ENCODE assay signal across 9 mouse cellular contexts in genomic region chr2:18053951-18054530, GRCm38 (mm10). TPM values are rescaled to one million over a fixed set of nuclear protein-coding genes. Genes with fewer than 3 reads are reported as not detected.
DNase-seq lines count a peak whose midpoint lies in the region; ATAC-seq and TF ChIP-seq lines count a peak whose summit lies in the region.
"Had no signal": no experiment of that assay in that cellular context is flagged by ENCODE, and none has a peak within 500 bp of the region (broad histone marks: within the 10 kb centered on the region; RNA-seq: fewer than 3 reads in every experiment).

No protein-coding gene starts in this region.

- no peak for ATAC-seq in lung, embryonic 14.5 days (ENCODE audit: insufficient read depth)
- ATAC-seq in heart, embryonic 12.5 days (ENCODE audit: insufficient number of reproducible peaks, low FRiP score): no peak
- no peak for ATAC-seq in inflammation-experienced regulatory T-cells, adult 6 months
- ATAC-seq in erythroid progenitor cell, adult 5-6 weeks (replicated peaks; ENCODE audit: low FRiP score, poor library complexity, severe bottlenecking): no peak

- peak overlapping the region; percentile 98 for H3K27ac ChIP-seq in lung, embryonic 14.5 days (ENCODE audit: low read depth)
- peak overlapping the region; percentile 99 for H3K27ac ChIP-seq in embryonic facial prominence, embryonic 10.5 days (replicated peaks)
- 0 out of 2 replicates have a peak overlapping the region, but pooled peaks have one; percentile 29 for H3K27ac ChIP-seq in heart, embryonic 12.5 days (ENCODE audit: poor library complexity, severe bottlenecking)

- H3K9ac ChIP-seq in lung, embryonic 14.5 days: no peak overlapping the region
- H3K9ac ChIP-seq in heart, embryonic 12.5 days: no peak overlapping the region

- H3K4me1 ChIP-seq in lung, embryonic 14.5 days (ENCODE audit: insufficient read depth): peaks cover 18% of the 10 kb centered on the region
- peaks cover 67% of the 10 kb centered on the region for H3K4me1 ChIP-seq in embryonic facial prominence, embryonic 10.5 days
- H3K4me1 ChIP-seq in heart, embryonic 12.5 days (replicated peaks): peaks cover 26% of the 10 kb centered on the region

- no peaks in the 10 kb centered on the region for H3K27me3 ChIP-seq in lung, embryonic 14.5 days (ENCODE audit: insufficient read depth, low read length)
- no peaks in the 10 kb centered on the region for H3K27me3 ChIP-seq in embryonic facial prominence, embryonic 10.5 days (replicated peaks; ENCODE audit: low read depth, poor library complexity, severe bottlenecking)
- no peaks in the 10 kb centered on the region for H3K27me3 ChIP-seq in heart, embryonic 12.5 days (replicated peaks)

- peak; percentile 93 for DNase-seq in lung, embryonic 14.5 days
- DNase-seq in lung, postnatal 25 days (ENCODE audit: low spot score): no peak
- DNase-seq in embryonic facial prominence, embryonic 10.5 days (ENCODE audit: low spot score): no peak
- DNase-seq in kidney, postnatal 14 days: peak; percentile 76
- no peak for DNase-seq in spleen, postnatal 14 days (ENCODE audit: low spot score in 2 of 2)

- 14% methylated on average over 2 of the region's 2 CpGs for WGBS in lung, embryonic 14.5 days
- 8% methylated on average over 2 of the region's 2 CpGs for WGBS in embryonic facial prominence, embryonic 10.5 days
- 14% methylated on average over 2 of the region's 2 CpGs for WGBS in heart, embryonic 12.5 days

- H3K4me2 ChIP-seq in lung, embryonic 14.5 days: peak overlapping the region; percentile 94
- H3K4me2 ChIP-seq in heart, embryonic 12.5 days: peak overlapping the region; percentile 46

- TF ChIP-seq CTCF in lung, embryonic 14.5 days (IDR thresholded peaks at IDR 0.05; ENCODE audit: low read depth): no peak

- no peaks in the 10 kb centered on the region for H3K9me3 ChIP-seq in lung, embryonic 14.5 days (ENCODE audit: low read depth, low read length)
- H3K9me3 ChIP-seq in embryonic facial prominence, embryonic 10.5 days: no peaks in the 10 kb centered on the region
- H3K9me3 ChIP-seq in heart, embryonic 12.5 days (replicated peaks): no peaks in the 10 kb centered on the region
- H3K9me3 ChIP-seq: G1E had no signal

- H3K36me3 ChIP-seq in lung, embryonic 14.5 days (ENCODE audit: insufficient read depth): no peaks in the 10 kb centered on the region
- H3K36me3 ChIP-seq in embryonic facial prominence, embryonic 10.5 days (replicated peaks): no peaks in the 10 kb centered on the region
- H3K36me3 ChIP-seq in heart, embryonic 12.5 days: no peaks in the 10 kb centered on the region
- H3K36me3 ChIP-seq: G1E had no signal

- H3K4me3 ChIP-seq in lung, embryonic 14.5 days (ENCODE audit: low read depth, low read length): peak overlapping the region; percentile 51; the same call in 1 of the 2 replicates
- peak overlapping the region; percentile 79 for H3K4me3 ChIP-seq in embryonic facial prominence, embryonic 10.5 days
- no peak overlapping the region for H3K4me3 ChIP-seq in heart, embryonic 12.5 days

RNA-seq across cellular contexts. Expression of gene Mllt10, which starts 1.0 kb away (rescaled TPM):
- 39.1 and 46.2 TPM in 2 replicates for polyA plus RNA-seq in lung, embryonic 14.5 days (2014; fragmentation: Nextera tagmentation; extraction: Ambion mirVana)
- 64.4 and 65.5 TPM in 2 replicates for polyA plus RNA-seq in embryonic facial prominence, embryonic 10.5 days (2016; fragmentation: Nextera tagmentation; extraction: Ambion mirVana)
- polyA plus RNA-seq in heart, embryonic 12.5 days (2016; fragmentation: Nextera tagmentation; extraction: Ambion mirVana): 36.3 and 37.1 TPM in 2 replicates
- 10 to 100 TPM; 26.7 to 44.6 (median 37.8) TPM for polyA plus RNA-seq in inflammation-experienced regulatory T-cells, adult 6 months (2017; shearing (Covaris generic))
- total RNA-seq in erythroid progenitor cell, adult 5-6 weeks (2015; ENCODE audit: low replicate concordance): 122 and 125 TPM in 2 replicates
- total RNA-seq in erythroid progenitor cell, adult 5-6 weeks (2017; ENCODE audit: low replicate concordance): 77.9 and 98.0 TPM in 2 replicates

RNA-seq across cellular contexts. Expression of gene Skida1, which starts 5.2 kb away (rescaled TPM):
- polyA plus RNA-seq in lung, embryonic 14.5 days (2014; fragmentation: Nextera tagmentation; extraction: Ambion mirVana): 8.3 and 8.5 TPM in 2 replicates
- polyA plus RNA-seq in embryonic facial prominence, embryonic 10.5 days (2016; fragmentation: Nextera tagmentation; extraction: Ambion mirVana): 15.5 and 16.6 TPM in 2 replicates
- polyA plus RNA-seq in heart, embryonic 12.5 days (2016; fragmentation: Nextera tagmentation; extraction: Ambion mirVana): 7.7 and 8.8 TPM in 2 replicates
- polyA plus RNA-seq in inflammation-experienced regulatory T-cells, adult 6 months (2017; shearing (Covaris generic)): 1 to 10 TPM in 1 of 3 experiments, under 1 TPM in 2; 0.37 to 1.0 (median 0.83) TPM
- total RNA-seq in erythroid progenitor cell, adult 5-6 weeks (2015; ENCODE audit: low replicate concordance): not detected in 2 replicates
- total RNA-seq in erythroid progenitor cell, adult 5-6 weeks (2017; ENCODE audit: low replicate concordance): not detected in 2 replicates

RNA-seq across cellular contexts. Expression of gene A930004D18Rik, which starts 16.5 kb away (rescaled TPM):
- polyA plus RNA-seq in lung, embryonic 14.5 days (2014; fragmentation: Nextera tagmentation; extraction: Ambion mirVana): 8.9 and 11.4 TPM in 2 replicates
- polyA plus RNA-seq in embryonic facial prominence, embryonic 10.5 days (2016; fragmentation: Nextera tagmentation; extraction: Ambion mirVana): 12.7 and 17.7 TPM in 2 replicates
- polyA plus RNA-seq in heart, embryonic 12.5 days (2016; fragmentation: Nextera tagmentation; extraction: Ambion mirVana): 14.8 and 18.3 TPM in 2 replicates
- 1 to 10 TPM in 2 of 3 experiments, under 1 TPM in 1; 0.17 to 4.6 (median 2.0) TPM for polyA plus RNA-seq in inflammation-experienced regulatory T-cells, adult 6 months (2017; shearing (Covaris generic))
- total RNA-seq in erythroid progenitor cell, adult 5-6 weeks (2015; ENCODE audit: low replicate concordance): not detected in 2 replicates
- total RNA-seq in erythroid progenitor cell, adult 5-6 weeks (2017; ENCODE audit: low replicate concordance): not detected in 2 replicates

RNA-seq across cellular contexts. Expression of gene H2al2a, which starts 57.3 kb away (rescaled TPM):
- polyA plus RNA-seq in lung, embryonic 14.5 days (2014; fragmentation: Nextera tagmentation; extraction: Ambion mirVana): not detected in 2 replicates
- not detected in 2 replicates for polyA plus RNA-seq in embryonic facial prominence, embryonic 10.5 days (2016; fragmentation: Nextera tagmentation; extraction: Ambion mirVana)
- polyA plus RNA-seq in heart, embryonic 12.5 days (2016; fragmentation: Nextera tagmentation; extraction: Ambion mirVana): not detected in 2 replicates
- not detected for polyA plus RNA-seq in inflammation-experienced regulatory T-cells, adult 6 months (2017; shearing (Covaris generic))
- total RNA-seq in erythroid progenitor cell, adult 5-6 weeks (2015; ENCODE audit: low replicate concordance): not detected in 2 replicates
- not detected in 2 replicates for total RNA-seq in erythroid progenitor cell, adult 5-6 weeks (2017; ENCODE audit: low replicate concordance)
- total RNA-seq: G1E had no signal
- polyA plus RNA-seq: G1E had no signal

Comparison
In these comparisons a context has a peak if more than half of its experiments do, and no peak if none do; other contexts are left out.
1. DNase-seq: peak in lung, embryonic 14.5 days (single experiment) and kidney, postnatal 14 days (single experiment); none in lung, postnatal 25 days (single experiment), embryonic facial prominence, embryonic 10.5 days (single experiment) and spleen, postnatal 14 days (0 of 2).
2. H3K27ac ChIP-seq: peak in every context shown above with its lines; median percentile 99 in embryonic facial prominence, embryonic 10.5 days; 98 in lung, embryonic 14.5 days; 29 in heart, embryonic 12.5 days.